Mouse (Mus musculus) lung, postnatal 0 days (tissue): ENCODE results near the gene Ifna5.
"Not testable (repeated sequence)": the region's sequence is repeated elsewhere in the genome, so short reads cannot be mapped to it uniquely, and the experiment has no call there.

Experiments
- CTCF ChIP-seq: IDR thresholded peaks from 2 replicates; pipeline ENCODE4 v1.5.1; 2016; ENCODE audit warnings: antibody characterized with exemption, mild to moderate bottlenecking
- EP300 ChIP-seq: IDR thresholded peaks from 2 replicates; pipeline ENCODE4 v1.6.1; 2016; ENCODE audit warnings: antibody characterized with exemption, mild to moderate bottlenecking, control low read depth

DNA sequence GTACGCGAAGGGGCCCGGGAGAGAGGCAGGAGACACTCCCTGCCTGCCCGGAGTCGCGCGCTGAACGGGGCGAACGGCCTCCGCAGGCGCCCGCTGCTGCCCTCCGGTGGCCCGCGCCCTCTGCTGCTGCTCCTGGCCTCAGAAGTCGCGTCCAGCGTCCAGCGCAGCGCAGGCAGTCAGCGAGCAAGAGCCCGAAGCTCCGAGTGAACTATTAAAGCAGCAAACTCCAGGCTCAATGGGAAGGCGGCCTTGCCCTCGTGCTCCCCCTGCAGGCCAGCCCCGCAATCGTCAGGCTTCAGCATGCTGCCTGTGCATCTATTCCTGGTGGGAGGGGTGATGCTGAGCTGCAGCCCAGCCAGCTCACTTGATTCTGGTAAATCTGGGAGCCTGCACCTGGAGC is 44.1 kb upstream of the Ifna5 start, which contains the start of gene Gm13278:
- TF ChIP-seq EP300, CTCF: not testable (repeated sequence)
